Mouse (Mus musculus): ENCODE data around the gene Prcd.
"Not testable (repeated sequence)": the region's sequence is repeated elsewhere in the genome, so short reads cannot be mapped to it uniquely, and the experiment has no call there.

The Prcd gene

GRCm38 (mm10) chr11:116653234-116653633 is at the start of gene Prcd:
Prcd (plus strand) TSS chr11:116653534.
- in situ Hi-C loops (cut with MboI, MseI) = no loop called here

DNA sequence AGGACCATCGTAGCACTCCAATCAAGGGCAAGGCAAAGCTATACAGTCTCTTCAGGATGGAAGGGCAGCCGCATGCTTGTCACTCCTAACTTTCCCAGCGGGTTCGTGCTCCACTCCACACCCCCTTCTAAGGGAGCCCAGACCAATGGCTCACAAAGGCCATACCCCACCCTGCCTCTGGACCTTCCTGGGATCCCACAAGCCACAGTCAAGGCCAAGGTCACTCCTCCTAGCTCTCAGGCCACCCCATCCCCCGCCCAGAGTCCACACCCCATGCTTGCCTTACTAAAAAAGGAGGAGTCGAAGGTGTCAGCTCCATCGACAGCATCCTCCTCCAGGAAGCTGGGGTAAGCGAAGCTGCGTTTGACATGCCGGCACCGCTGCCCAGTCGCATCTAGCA is 49.2 kb upstream of the Prcd start:
- in situ Hi-C loops (cut with MboI, MseI) = no loop called here

DNA sequence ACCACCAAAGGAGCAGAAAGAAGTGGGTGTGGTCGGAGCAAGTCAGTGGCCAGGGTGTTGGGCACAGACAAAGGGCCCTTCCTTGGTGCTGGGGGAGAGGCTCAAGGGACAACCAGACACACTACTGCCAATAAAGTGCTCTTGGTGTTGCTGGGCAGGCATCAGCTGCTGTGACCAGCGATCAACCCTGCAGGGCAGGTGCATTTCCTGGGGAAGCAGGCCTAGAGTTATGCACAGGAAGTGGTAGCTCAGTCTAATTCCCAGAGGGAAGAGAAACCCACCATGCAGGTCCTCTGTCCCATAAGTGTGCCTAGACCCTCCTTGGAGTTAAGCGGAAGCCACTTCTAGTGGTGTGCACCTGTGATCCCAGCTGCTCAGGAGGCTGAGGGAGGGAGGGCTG is 45.6 kb upstream of the Prcd start:
- in situ Hi-C loops (cut with MboI, MseI) = no loop called here

DNA sequence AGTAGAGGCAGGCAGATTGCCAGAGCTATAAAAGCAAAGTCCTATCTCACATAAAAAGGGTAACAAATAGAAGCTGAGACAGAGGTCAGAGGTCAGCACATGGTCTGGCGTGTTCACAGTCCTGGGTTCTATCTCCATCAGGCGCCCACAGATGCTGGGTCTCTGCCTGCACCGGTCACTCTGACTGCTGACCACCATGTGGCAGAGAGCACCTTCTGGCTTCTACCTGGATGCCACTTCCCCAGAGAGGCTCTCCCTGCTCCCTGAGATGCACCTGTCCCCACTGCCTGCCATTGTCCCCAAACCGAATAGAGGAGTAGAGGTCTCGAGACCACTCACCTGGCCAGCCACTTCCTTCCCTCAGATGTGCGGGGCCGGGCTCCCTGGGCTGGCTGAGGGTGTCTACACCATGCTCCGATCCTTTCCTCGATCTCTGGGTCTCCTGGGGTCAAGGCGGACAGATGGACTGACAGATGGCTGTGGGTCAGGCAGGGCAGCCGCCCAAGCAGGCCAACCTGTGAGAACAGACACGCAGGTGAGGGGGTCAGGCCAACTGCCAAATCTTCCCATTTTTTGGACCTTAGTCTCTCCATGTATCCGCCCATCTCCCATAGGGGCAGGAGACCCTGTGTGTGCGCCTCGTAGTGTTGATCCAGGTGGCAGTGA is 43.2 kb upstream of the Prcd start:
- in situ Hi-C loops (cut with MboI, MseI) = no loop called here

DNA sequence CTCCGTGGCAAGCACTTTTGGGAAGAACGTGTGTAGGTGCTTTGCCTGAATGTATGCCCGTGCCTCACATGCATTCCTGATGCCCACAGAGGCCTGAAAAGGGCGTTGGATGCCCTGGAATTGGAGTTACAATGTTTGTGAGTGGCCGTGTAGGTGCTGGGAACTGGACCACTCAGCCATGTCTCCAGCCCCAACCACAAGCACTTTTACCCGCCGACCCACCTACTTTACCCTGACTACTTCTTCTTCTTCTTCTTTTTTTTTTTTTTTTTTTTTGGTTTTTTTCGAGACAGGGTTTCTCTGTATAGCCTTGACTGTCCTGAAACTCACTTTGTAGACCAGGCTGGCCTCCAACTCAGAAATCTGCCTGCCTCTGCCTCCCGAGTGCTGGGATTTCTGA is 42.2 kb upstream of the Prcd start:
- in situ Hi-C loops (cut with MboI, MseI) = not testable (repeated sequence)

- in situ Hi-C loops (cut with MboI, MseI) = no loop called here
Measured at GRCm38 (mm10) chr11:116611883-116612282, 41.5 kb upstream of the Prcd start.

GRCm38 (mm10) chr11:116612554-116612953 is 40.8 kb upstream of the Prcd start:
- in situ Hi-C loops (cut with MboI, MseI) = no loop called here

DNA sequence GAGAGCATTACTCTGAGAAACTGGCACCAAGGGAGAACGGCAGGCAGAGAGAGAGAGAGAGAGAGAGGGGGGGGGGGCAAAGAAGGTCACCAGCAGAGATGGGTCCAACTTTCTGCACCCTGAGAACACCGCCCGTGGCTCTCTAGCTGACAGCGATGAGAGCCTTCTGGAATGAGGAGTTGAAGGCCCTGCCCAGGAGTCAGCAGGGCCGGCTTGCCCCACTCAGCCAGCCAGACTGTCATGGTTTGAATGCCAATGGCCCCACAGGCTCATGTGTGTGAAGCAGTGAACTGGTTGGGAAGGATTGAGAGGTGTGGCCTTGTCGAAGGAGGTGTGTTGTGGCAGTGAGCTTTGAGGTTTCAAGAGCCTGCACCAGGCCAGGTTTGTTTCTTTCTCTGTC is 40.1 kb upstream of the Prcd start:
- in situ Hi-C loops (cut with MboI, MseI) = no loop called here

- in situ Hi-C loops (cut with MboI, MseI) = no loop called here
Measured at GRCm38 (mm10) chr11:116615735-116616437, 37.4 kb upstream of the Prcd start.

GRCm38 (mm10) chr11:116616438-116617118 is 36.8 kb upstream of the Prcd start:
- in situ Hi-C loops (cut with MboI, MseI) = no loop called here

DNA sequence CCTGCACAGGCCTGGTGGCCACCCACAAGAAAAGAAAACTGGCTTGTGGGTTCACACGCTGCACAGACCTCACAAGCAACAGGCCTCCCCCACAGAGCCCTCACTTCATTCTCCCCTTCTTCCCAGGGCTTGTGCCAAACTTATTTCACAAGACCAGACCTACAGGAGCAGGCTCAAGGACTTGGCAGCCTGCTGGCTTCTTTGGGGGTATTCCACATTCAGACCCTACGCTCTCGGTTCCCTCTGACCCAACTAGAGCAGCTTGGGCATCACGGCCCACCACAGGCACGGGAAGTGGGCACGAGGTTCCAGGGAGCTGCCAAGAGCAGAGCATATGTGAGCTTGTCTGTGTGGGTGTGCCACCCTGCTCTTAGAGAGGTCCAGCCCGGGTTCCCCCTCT is 35.7 kb upstream of the Prcd start:
- in situ Hi-C loops (cut with MboI, MseI) = no loop called here

GRCm38 (mm10) chr11:116618666-116619065 is 34.7 kb upstream of the Prcd start:
- in situ Hi-C loops (cut with MboI, MseI) = no loop called here

GRCm38 (mm10) chr11:116619156-116619555 is 34.2 kb upstream of the Prcd start:
- in situ Hi-C loops (cut with MboI, MseI) = no loop called here

GRCm38 (mm10) chr11:116619561-116619960 is 33.8 kb upstream of the Prcd start:
- in situ Hi-C loops (cut with MboI, MseI) = no loop called here

- in situ Hi-C loops (cut with MboI, MseI) = no loop called here
Measured at GRCm38 (mm10) chr11:116620073-116620472, 33.3 kb upstream of the Prcd start.

GRCm38 (mm10) chr11:116620559-116621253 is 32.6 kb upstream of the Prcd start:
- in situ Hi-C loops (cut with MboI, MseI) = no loop called here

DNA sequence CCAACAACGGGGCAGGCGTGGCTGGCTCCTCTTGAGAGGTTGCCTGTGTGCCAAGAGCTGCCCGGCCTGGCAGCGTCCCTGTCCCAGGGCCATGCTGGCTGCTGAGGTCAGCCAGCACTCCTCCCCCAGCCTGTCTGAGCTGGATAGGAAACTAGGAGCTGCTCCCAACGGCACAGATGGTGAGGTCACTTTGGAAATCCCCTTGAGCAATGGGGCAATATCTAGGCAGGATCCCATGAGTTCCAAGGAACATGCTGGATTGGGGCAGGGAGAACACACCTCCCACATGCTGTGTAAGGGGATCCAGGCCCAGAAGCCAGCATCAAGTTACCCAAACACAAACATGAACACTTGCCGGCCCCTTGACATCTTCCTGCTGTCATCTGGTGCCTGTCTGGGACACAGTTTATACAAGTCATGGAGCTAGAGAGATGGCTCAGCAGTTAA is 32.1 kb upstream of the Prcd start:
- in situ Hi-C loops (cut with MboI, MseI) = no loop called here

DNA sequence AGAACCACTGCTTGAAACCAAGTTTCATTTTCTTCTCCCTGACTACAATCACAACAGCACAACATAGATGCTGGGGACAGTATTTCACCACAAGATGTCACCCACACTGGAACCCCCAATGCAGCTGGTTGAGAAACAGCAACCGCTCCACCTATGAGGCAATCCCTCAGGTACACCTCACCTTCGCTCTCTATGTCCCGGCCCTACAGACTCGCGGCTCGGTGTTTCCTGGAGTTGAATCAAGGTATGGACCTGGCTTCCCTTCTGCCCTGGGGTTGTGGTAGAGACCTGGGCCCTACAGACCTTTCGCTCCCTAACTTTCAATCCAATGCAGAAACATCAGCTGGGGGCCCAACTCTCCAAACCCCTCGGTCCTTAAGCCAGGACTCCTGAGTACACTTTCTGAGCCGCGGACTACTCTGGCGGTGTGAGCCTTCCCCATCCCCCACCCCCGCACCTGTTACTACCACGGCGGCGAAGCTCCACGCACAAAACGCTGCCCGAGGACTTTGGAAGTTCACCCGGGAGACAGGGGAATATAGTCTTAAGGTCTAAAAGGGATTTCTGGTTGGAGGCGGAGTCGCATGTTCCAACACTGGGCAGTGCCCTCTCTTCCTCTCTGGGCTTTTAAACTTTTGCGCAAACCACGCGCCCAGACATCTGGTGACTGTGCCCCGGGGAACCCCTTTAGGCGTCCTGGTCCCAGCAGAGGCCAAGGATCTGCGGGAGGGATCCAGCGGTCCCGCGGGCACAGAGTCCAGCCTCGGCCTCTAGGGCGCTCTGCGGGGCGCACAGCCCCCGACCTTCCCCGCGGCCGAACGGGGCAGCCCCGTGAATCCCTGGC is 29.8 kb upstream of the Prcd start:
- in situ Hi-C loops (cut with MboI, MseI) = no loop called here

GRCm38 (mm10) chr11:116624131-116624832 is 29.1 kb upstream of the Prcd start:
- in situ Hi-C loops (cut with MboI, MseI) = no loop called here

Data from regulatory T cell (primary cell).